Mouse (Mus musculus): ENCODE results near the gene Ano10. TPM values are rescaled to one million over a fixed set of nuclear protein-coding genes. Genes with fewer than 3 reads are reported as not detected.

Gene Ano10
- polyA plus RNA-seq, 1 experiment from 2014 or later: 48.1 TPM

- Histone ChIP-seq H3K9me3 (ENCODE audit: control insufficient read depth, low read length) (no peaks in the 10 kb centered on the region), H3K36me3 (ENCODE audit: control insufficient read depth, insufficient read depth, low read length) (no peaks in the 10 kb centered on the region), H3K27ac (ENCODE audit: low read depth, low read length) (no peak overlapping the region), H3K4me1 (ENCODE audit: control insufficient read depth, insufficient read depth, low read length) (no peaks in the 10 kb centered on the region), H3K9ac (replicated peaks; ENCODE audit: low read depth, low read length) (no peak overlapping the region), H3K4me2 (ENCODE audit: low read depth, low read length) (0 out of 2 replicates have a peak overlapping the region, but pooled peaks have one; percentile 6), H3K27me3 (ENCODE audit: control insufficient read depth, insufficient read depth, low read length) (no peaks in the 10 kb centered on the region), H3K4me3 (ENCODE audit: low read depth, low read length) (no peak overlapping the region)
- 16% methylated on average over 5 of the region's 11 CpGs for WGBS
- ATAC-seq (ENCODE audit: low read depth): peak; percentile 41; the same call in 1 of the 2 replicates
These were observed 8.9 kb downstream of the Ano10 start for GRCm38 (mm10) chr9:122285146-122285832.

- H3K4me1 ChIP-seq (ENCODE audit: control insufficient read depth, insufficient read depth, low read length): no peaks in the 10 kb centered on the region
- H3K9ac ChIP-seq (replicated peaks; ENCODE audit: low read depth, low read length): no peak overlapping the region
- H3K27ac ChIP-seq (ENCODE audit: low read depth, low read length): no peak overlapping the region
- no peak overlapping the region for H3K4me2 ChIP-seq (ENCODE audit: low read depth, low read length)
- no peaks in the 10 kb centered on the region for H3K36me3 ChIP-seq (ENCODE audit: control insufficient read depth, insufficient read depth, low read length)
- H3K4me3 ChIP-seq (ENCODE audit: low read depth, low read length): no peak overlapping the region
- no peaks in the 10 kb centered on the region for H3K27me3 ChIP-seq (ENCODE audit: control insufficient read depth, insufficient read depth, low read length)
- H3K9me3 ChIP-seq (ENCODE audit: control insufficient read depth, low read length): no peaks in the 10 kb centered on the region
- no peak for ATAC-seq (ENCODE audit: low read depth)
- 27% methylated on average over 2 of the region's 2 CpGs for WGBS
These were observed 9.5 kb downstream of the Ano10 start for GRCm38 (mm10) chr9:122284696-122285095.

- H3K36me3 ChIP-seq (ENCODE audit: control insufficient read depth, insufficient read depth, low read length): no peaks in the 10 kb centered on the region
- no peak overlapping the region for H3K27ac ChIP-seq (ENCODE audit: low read depth, low read length)
- no peaks in the 10 kb centered on the region for H3K4me1 ChIP-seq (ENCODE audit: control insufficient read depth, insufficient read depth, low read length)
- no peak overlapping the region for H3K4me3 ChIP-seq (ENCODE audit: low read depth, low read length)
- 97% methylated on average over 4 of the region's 4 CpGs for WGBS
- no peak overlapping the region for H3K4me2 ChIP-seq (ENCODE audit: low read depth, low read length)
- no peak overlapping the region for H3K9ac ChIP-seq (replicated peaks; ENCODE audit: low read depth, low read length)
- no peaks in the 10 kb centered on the region for H3K9me3 ChIP-seq (ENCODE audit: control insufficient read depth, low read length)
- no peaks in the 10 kb centered on the region for H3K27me3 ChIP-seq (ENCODE audit: control insufficient read depth, insufficient read depth, low read length)
- no peak for ATAC-seq (ENCODE audit: low read depth)
These were observed 13.2 kb downstream of the Ano10 start for GRCm38 (mm10) chr9:122281004-122281403.

GRCm38 (mm10) chr9:122276665-122277064 lies 17.6 kb downstream of the Ano10 start:
- Histone ChIP-seq H3K4me1 (ENCODE audit: control insufficient read depth, insufficient read depth, low read length) (no peaks in the 10 kb centered on the region), H3K27ac (ENCODE audit: low read depth, low read length) (no peak overlapping the region), H3K4me3 (ENCODE audit: low read depth, low read length) (no peak overlapping the region), H3K9me3 (ENCODE audit: control insufficient read depth, low read length) (no peaks in the 10 kb centered on the region), H3K9ac (replicated peaks; ENCODE audit: low read depth, low read length) (no peak overlapping the region), H3K36me3 (ENCODE audit: control insufficient read depth, insufficient read depth, low read length) (peaks cover 17% of the 10 kb centered on the region; the same call in 1 of the 2 replicates), H3K27me3 (ENCODE audit: control insufficient read depth, insufficient read depth, low read length) (no peaks in the 10 kb centered on the region), H3K4me2 (ENCODE audit: low read depth, low read length) (no peak overlapping the region)
- WGBS: 93% methylated on average over 2 of the region's 2 CpGs
- no peak for ATAC-seq (ENCODE audit: low read depth)

GRCm38 (mm10) chr9:122276134-122276533 lies 18.1 kb downstream of the Ano10 start:
- H3K9me3 ChIP-seq (ENCODE audit: control insufficient read depth, low read length): no peaks in the 10 kb centered on the region
- no peak overlapping the region for H3K27ac ChIP-seq (ENCODE audit: low read depth, low read length)
- WGBS: 74% methylated on average over 4 of the region's 4 CpGs
- no peaks in the 10 kb centered on the region for H3K27me3 ChIP-seq (ENCODE audit: control insufficient read depth, insufficient read depth, low read length)
- H3K9ac ChIP-seq (replicated peaks; ENCODE audit: low read depth, low read length): no peak overlapping the region
- ATAC-seq (ENCODE audit: low read depth): no peak
- H3K4me1 ChIP-seq (ENCODE audit: control insufficient read depth, insufficient read depth, low read length): no peaks in the 10 kb centered on the region
- peaks cover 20% of the 10 kb centered on the region; the same call in 1 of the 2 replicates for H3K36me3 ChIP-seq (ENCODE audit: control insufficient read depth, insufficient read depth, low read length)
- no peak overlapping the region for H3K4me2 ChIP-seq (ENCODE audit: low read depth, low read length)
- H3K4me3 ChIP-seq (ENCODE audit: low read depth, low read length): no peak overlapping the region

GRCm38 (mm10) chr9:122274346-122274745 lies 19.9 kb downstream of the Ano10 start:
- Histone ChIP-seq H3K4me2 (ENCODE audit: low read depth, low read length) (no peak overlapping the region), H3K4me3 (ENCODE audit: low read depth, low read length) (no peak overlapping the region), H3K27me3 (ENCODE audit: control insufficient read depth, insufficient read depth, low read length) (no peaks in the 10 kb centered on the region), H3K9me3 (ENCODE audit: control insufficient read depth, low read length) (no peaks in the 10 kb centered on the region), H3K27ac (ENCODE audit: low read depth, low read length) (no peak overlapping the region), H3K36me3 (ENCODE audit: control insufficient read depth, insufficient read depth, low read length) (peaks cover 20% of the 10 kb centered on the region; the same call in 1 of the 2 replicates), H3K4me1 (ENCODE audit: control insufficient read depth, insufficient read depth, low read length) (0 out of 2 replicates have a peak, but pooled peaks cover under 1% of the 10 kb centered on the region), H3K9ac (replicated peaks; ENCODE audit: low read depth, low read length) (no peak overlapping the region)
- no peak for ATAC-seq (ENCODE audit: low read depth)
- 68% methylated on average over 4 of the region's 4 CpGs for WGBS

GRCm38 (mm10) chr9:122273879-122274278 lies 20.3 kb downstream of the Ano10 start:
- H3K36me3 ChIP-seq (ENCODE audit: control insufficient read depth, insufficient read depth, low read length): peaks cover 20% of the 10 kb centered on the region; the same call in 1 of the 2 replicates
- no peaks in the 10 kb centered on the region for H3K27me3 ChIP-seq (ENCODE audit: control insufficient read depth, insufficient read depth, low read length)
- peaks cover 4% of the 10 kb centered on the region; the same call in 1 of the 2 replicates for H3K4me1 ChIP-seq (ENCODE audit: control insufficient read depth, insufficient read depth, low read length)
- no peak overlapping the region for H3K4me3 ChIP-seq (ENCODE audit: low read depth, low read length)
- H3K4me2 ChIP-seq (ENCODE audit: low read depth, low read length): no peak overlapping the region
- H3K9ac ChIP-seq (replicated peaks; ENCODE audit: low read depth, low read length): no peak overlapping the region
- H3K27ac ChIP-seq (ENCODE audit: low read depth, low read length): no peak overlapping the region
- no peak for ATAC-seq (ENCODE audit: low read depth)
- 90% methylated on average over 4 of the region's 4 CpGs for WGBS
- no peaks in the 10 kb centered on the region for H3K9me3 ChIP-seq (ENCODE audit: control insufficient read depth, low read length)

- Histone ChIP-seq H3K4me3 (ENCODE audit: low read depth, low read length) (no peak overlapping the region), H3K9me3 (ENCODE audit: control insufficient read depth, low read length) (no peaks in the 10 kb centered on the region), H3K9ac (replicated peaks; ENCODE audit: low read depth, low read length) (no peak overlapping the region), H3K4me1 (ENCODE audit: control insufficient read depth, insufficient read depth, low read length) (peaks cover 4% of the 10 kb centered on the region; the same call in 1 of the 2 replicates), H3K4me2 (ENCODE audit: low read depth, low read length) (no peak overlapping the region), H3K27ac (ENCODE audit: low read depth, low read length) (no peak overlapping the region), H3K36me3 (ENCODE audit: control insufficient read depth, insufficient read depth, low read length) (peaks cover 23% of the 10 kb centered on the region; the same call in 1 of the 2 replicates), H3K27me3 (ENCODE audit: control insufficient read depth, insufficient read depth, low read length) (no peaks in the 10 kb centered on the region)
- ATAC-seq (ENCODE audit: low read depth): no peak
- 76% methylated on average over 4 of the region's 4 CpGs for WGBS
These were observed 22.4 kb downstream of the Ano10 start for GRCm38 (mm10) chr9:122271866-122272265.

- peaks cover 23% of the 10 kb centered on the region; the same call in 1 of the 2 replicates for H3K36me3 ChIP-seq (ENCODE audit: control insufficient read depth, insufficient read depth, low read length)
- no peak for ATAC-seq (ENCODE audit: low read depth)
- no peak overlapping the region for H3K4me2 ChIP-seq (ENCODE audit: low read depth, low read length)
- H3K4me3 ChIP-seq (ENCODE audit: low read depth, low read length): no peak overlapping the region
- peaks cover 4% of the 10 kb centered on the region; the same call in 1 of the 2 replicates for H3K4me1 ChIP-seq (ENCODE audit: control insufficient read depth, insufficient read depth, low read length)
- no peaks in the 10 kb centered on the region for H3K9me3 ChIP-seq (ENCODE audit: control insufficient read depth, low read length)
- 88% methylated on average over 3 of the region's 3 CpGs for WGBS
- H3K9ac ChIP-seq (replicated peaks; ENCODE audit: low read depth, low read length): no peak overlapping the region
- H3K27ac ChIP-seq (ENCODE audit: low read depth, low read length): no peak overlapping the region
- no peaks in the 10 kb centered on the region for H3K27me3 ChIP-seq (ENCODE audit: control insufficient read depth, insufficient read depth, low read length)
These were observed 22.9 kb downstream of the Ano10 start for GRCm38 (mm10) chr9:122271318-122271717.

Data from neural tube, embryonic 14.5 days (tissue).